Mouse (Mus musculus) limb, embryonic 10.5 days (tissue): ENCODE results near the gene Serf1. TPM values are rescaled to one million over a fixed set of nuclear protein-coding genes. Genes with fewer than 3 reads are reported as not detected.

Source experiments
- DNase-seq: peaks from one replicate; pipeline ENCODE4 v3.0.0-alpha.2; 2017; ENCODE audit warnings: low spot score
- H3K27ac ChIP-seq: fragments of 300-500 bp; sonication (generic); 2 replicates; pipeline ENCODE4 v1.5.1; 2016; ENCODE audit warnings: mild to moderate bottlenecking
- H3K27me3 ChIP-seq: fragments of 300-500 bp; sonication (generic); 2 replicates; pipeline ENCODE4 v1.6.1; 2016; ENCODE audit warnings: low read depth, mild to moderate bottlenecking; ENCODE audit not compliant: poor library complexity, severe bottlenecking
- H3K36me3 ChIP-seq: fragments of 300-500 bp; sonication (generic); 2 replicates; pipeline ENCODE4 v1.6.1; 2016; ENCODE audit warnings: mild to moderate bottlenecking, moderate library complexity
- H3K4me1 ChIP-seq: fragments of 300-500 bp; sonication (generic); 2 replicates; pipeline ENCODE4 v1.6.1; 2016
- H3K4me3 ChIP-seq: fragments of 300-500 bp; sonication (generic); 2 replicates; pipeline ENCODE4 v1.5.1; 2016; ENCODE audit warnings: mild to moderate bottlenecking, moderate library complexity
- H3K9me3 ChIP-seq: fragments of 300-500 bp; sonication (generic); replicated peaks from 2 replicates; pipeline ENCODE4 v1.6.1; 2016; ENCODE audit warnings: mild to moderate bottlenecking
- whole genome bisulfite sequencing: fragments of 180-500 bp; shearing (Covaris S2); methylation state at CpG from one replicate; pipeline ENCODE4 v1.1.7; 2016; 5-methylcytosine and 5-hydroxymethylcytosine counted together
- polyA plus RNA-seq: library from polyadenylated mRNA; unstranded; fragments of >200 nt; fragmentation: Nextera tagmentation; extraction: Ambion mirVana; gene quantifications from 2 replicates; pipeline ENCODE4 v1.2.1, GENCODE M21; 2016

Gene Serf1
- 144 and 175 TPM in 2 replicates for polyA plus RNA-seq

GRCm38 (mm10) chr13:100107652-100108472 lies at the start of gene Serf1:
Gene Serf1, plus strand, starts transcription at chr13:100108012.
- 2% methylated on average over 76 of the region's 76 CpGs for WGBS
- Histone ChIP-seq H3K27ac (peak within 1 kb of the TSS; percentile 93), H3K4me3 (peak within 1 kb of the TSS; percentile 75), H3K9me3 (no peaks in the 10 kb centered on the region), H3K36me3 (peaks cover 14% of the 10 kb centered on the region; the same call in 1 of the 2 replicates), H3K4me1 (peaks cover 22% of the 10 kb centered on the region), H3K27me3 (no peaks in the 10 kb centered on the region)
- DNase-seq: peak; percentile 90

GRCm38 (mm10) chr13:100063936-100064335 lies 43.9 kb upstream of the Serf1 start:
- Histone ChIP-seq H3K4me3 (no peak overlapping the region), H3K4me1 (no peaks in the 10 kb centered on the region), H3K9me3 (no peaks in the 10 kb centered on the region), H3K27me3 (no peaks in the 10 kb centered on the region), H3K27ac (no peak overlapping the region), H3K36me3 (peaks cover 90% of the 10 kb centered on the region)
- WGBS: 98% methylated on average over 3 of the region's 3 CpGs
- DNase-seq: no peak

GRCm38 (mm10) chr13:100067821-100068220 lies 40.0 kb upstream of the Serf1 start:
- Histone ChIP-seq H3K9me3 (no peaks in the 10 kb centered on the region), H3K36me3 (peaks cover 87% of the 10 kb centered on the region), H3K27ac (no peak overlapping the region), H3K4me1 (no peaks in the 10 kb centered on the region), H3K27me3 (no peaks in the 10 kb centered on the region), H3K4me3 (no peak overlapping the region)
- no peak for DNase-seq
- 91% methylated on average over 6 of the region's 6 CpGs for WGBS

- 91% methylated on average over 8 of the region's 8 CpGs for WGBS
- Histone ChIP-seq H3K27ac (no peak overlapping the region), H3K27me3 (no peaks in the 10 kb centered on the region), H3K4me1 (no peaks in the 10 kb centered on the region), H3K9me3 (no peaks in the 10 kb centered on the region), H3K4me3 (no peak overlapping the region), H3K36me3 (peaks cover 89% of the 10 kb centered on the region)
- DNase-seq: no peak
These were observed 36.3 kb upstream of the Serf1 start for GRCm38 (mm10) chr13:100071473-100071872.

GRCm38 (mm10) chr13:100098808-100099207 lies 9.0 kb upstream of the Serf1 start:
- H3K4me3 ChIP-seq: no peak overlapping the region
- peaks cover 55% of the 10 kb centered on the region for H3K36me3 ChIP-seq
- no peak overlapping the region for H3K27ac ChIP-seq
- no peaks in the 10 kb centered on the region for H3K9me3 ChIP-seq
- no peak for DNase-seq
- no peaks in the 10 kb centered on the region for H3K27me3 ChIP-seq
- WGBS: 96% methylated on average over 6 of the region's 6 CpGs
- H3K4me1 ChIP-seq: peaks cover 13% of the 10 kb centered on the region

- DNase-seq: no peak
- Histone ChIP-seq H3K9me3 (no peaks in the 10 kb centered on the region), H3K27ac (peak overlapping the region; percentile 90), H3K4me1 (peaks cover 27% of the 10 kb centered on the region), H3K27me3 (no peaks in the 10 kb centered on the region), H3K4me3 (peak overlapping the region; percentile 98), H3K36me3 (peaks cover 12% of the 10 kb centered on the region)
- WGBS: 9% methylated on average over 15 of the region's 15 CpGs
These were observed 4.7 kb upstream of the Serf1 start for GRCm38 (mm10) chr13:100103052-100103658.

- Histone ChIP-seq H3K4me3 (peak within 1 kb of the TSS; percentile 98), H3K9me3 (no peaks in the 10 kb centered on the region), H3K4me1 (peaks cover 33% of the 10 kb centered on the region), H3K27me3 (no peaks in the 10 kb centered on the region), H3K36me3 (peaks cover 5% of the 10 kb centered on the region), H3K27ac (peak within 1 kb of the TSS; percentile 90)
- WGBS: under 1% methylated on average over 44 of the region's 44 CpGs
- DNase-seq: peak; percentile 97
These were observed 4.0 kb upstream of the Serf1 start, which contains the start of gene Bdp1 for GRCm38 (mm10) chr13:100103748-100104254. Gene Bdp1, minus strand, starts transcription at chr13:100104070.

- peaks cover 13% of the 10 kb centered on the region for H3K4me1 ChIP-seq
- no peak for DNase-seq
- H3K9me3 ChIP-seq: no peaks in the 10 kb centered on the region
- H3K4me3 ChIP-seq: no peak overlapping the region
- WGBS: 53% methylated on average over 5 of the region's 5 CpGs
- no peaks in the 10 kb centered on the region for H3K27me3 ChIP-seq
- peaks cover 42% of the 10 kb centered on the region for H3K36me3 ChIP-seq
- H3K27ac ChIP-seq: no peak overlapping the region
These were observed 4.6 kb downstream of the Serf1 start for GRCm38 (mm10) chr13:100112218-100112972.

- H3K4me3 ChIP-seq: peak overlapping the region; percentile 97
- no peaks in the 10 kb centered on the region for H3K27me3 ChIP-seq
- H3K36me3 ChIP-seq: peaks cover 23% of the 10 kb centered on the region
- H3K4me1 ChIP-seq: peaks cover 8% of the 10 kb centered on the region
- WGBS: 85% methylated on average over 3 of the region's 3 CpGs
- DNase-seq: no peak
- H3K9me3 ChIP-seq: no peaks in the 10 kb centered on the region
- no peak overlapping the region for H3K27ac ChIP-seq
These were observed 16.2 kb downstream of the Serf1 start for GRCm38 (mm10) chr13:100123970-100124369.

- H3K4me1 ChIP-seq: peaks cover 8% of the 10 kb centered on the region
- 4% methylated on average over 42 of the region's 42 CpGs for WGBS
- DNase-seq: peak; percentile 94
- H3K27ac ChIP-seq: peak within 1 kb of the TSS; percentile 83
- H3K27me3 ChIP-seq: no peaks in the 10 kb centered on the region
- peak within 1 kb of the TSS; percentile 97 for H3K4me3 ChIP-seq
- H3K36me3 ChIP-seq: peaks cover 30% of the 10 kb centered on the region
- no peaks in the 10 kb centered on the region for H3K9me3 ChIP-seq
These were observed 16.8 kb downstream of the Serf1 start, which contains the start of gene Smn1 for GRCm38 (mm10) chr13:100124423-100125257. Gene Smn1, plus strand, starts transcription at chr13:100124852.

- Histone ChIP-seq H3K36me3 (peaks cover 35% of the 10 kb centered on the region), H3K4me3 (peak overlapping the region; percentile 97), H3K27ac (peak overlapping the region; percentile 83; the same call in 1 of the 2 replicates), H3K4me1 (peaks cover 8% of the 10 kb centered on the region), H3K9me3 (no peaks in the 10 kb centered on the region), H3K27me3 (no peaks in the 10 kb centered on the region)
- 3% methylated on average over 10 of the region's 10 CpGs for WGBS
- no peak for DNase-seq
These were observed 17.4 kb downstream of the Serf1 start for GRCm38 (mm10) chr13:100125258-100125643.
